Mouse (Mus musculus): ENCODE data around the gene Nucb1. TPM values are rescaled to one million over a fixed set of nuclear protein-coding genes. Genes with fewer than 3 reads are reported as not detected.
"Not testable (repeated sequence)": the region's sequence is repeated elsewhere in the genome, so short reads cannot be mapped to it uniquely, and the experiment has no call there.

The Nucb1 gene
- total and polyA plus RNA-seq, 3 experiments: 127 to 409 (median 408) TPM

DNA sequence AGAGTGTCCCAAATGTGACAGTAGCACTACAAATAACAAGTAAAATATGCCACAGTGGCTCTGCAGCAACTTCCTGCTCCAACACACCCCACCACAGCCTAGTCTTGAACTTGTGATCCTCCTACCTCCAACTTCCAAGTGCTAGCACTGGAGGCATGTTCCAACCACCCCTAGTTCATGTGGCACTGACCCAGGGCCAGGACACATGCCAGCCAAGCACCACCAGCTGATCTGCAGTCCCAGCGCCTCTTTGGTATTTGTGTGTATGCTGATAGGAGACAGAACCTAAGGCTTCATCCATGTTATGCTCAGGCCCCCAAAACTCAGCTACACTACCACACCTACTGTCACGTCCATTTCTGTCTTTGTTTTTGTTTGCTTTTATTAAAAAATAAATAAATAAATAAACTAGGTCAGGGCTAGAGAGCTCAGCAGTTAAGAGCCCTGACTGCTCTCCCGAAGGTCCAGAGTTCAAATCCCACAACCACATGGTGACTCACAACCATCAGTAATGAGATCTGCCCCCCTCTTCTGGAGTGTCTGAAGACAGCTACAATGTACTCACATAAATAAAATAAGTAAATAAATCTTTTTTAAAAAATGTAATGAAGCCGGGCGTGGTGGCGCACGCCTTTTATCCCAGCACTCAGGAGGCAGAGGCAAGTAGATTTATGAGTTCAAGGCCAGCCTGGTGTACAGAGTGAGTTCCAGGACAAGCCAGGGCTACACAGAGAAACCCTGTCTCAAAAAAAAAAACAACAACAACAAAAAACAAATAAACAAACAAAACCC is 46.0 kb downstream of the Nucb1 start:
- peak overlapping the region; percentile 94 for H3K4me3 ChIP-seq (ENCODE audit: low read depth, low read length)
- H3K4me1 ChIP-seq (ENCODE audit: insufficient read depth, low read depth, low read length): peaks cover 60% of the 10 kb centered on the region
- TF ChIP-seq POLR2AphosphoS5 (IDR thresholded peaks at IDR 0.05; ENCODE audit: insufficient replicate concordance, low read depth, low read length) (no peak), GATA1 (IDR thresholded peaks at IDR 0.05; ENCODE audit: borderline replicate concordance, low read length) (no peak), GATA2 (IDR thresholded peaks at IDR 0.05; ENCODE audit: borderline replicate concordance, low read depth, low read length) (no peak), TAL1 (conservative IDR thresholded peaks at IDR 0.05; ENCODE audit: low read depth, low read length) (no peak), CTCF (IDR thresholded peaks at IDR 0.05; ENCODE audit: low read depth, low read length) (no peak)
- H3K27me3 ChIP-seq (ENCODE audit: insufficient read depth, low read length): peaks cover 2% of the 10 kb centered on the region; the same call in 1 of the 2 replicates
- H3K36me3 ChIP-seq (replicated peaks): peaks cover 59% of the 10 kb centered on the region
- DNase-seq (ENCODE audit: low spot score): no peak
- no peak for ATAC-seq (ENCODE audit: extremely low read depth, insufficient number of reproducible peaks, low FRiP score, poor library complexity, severe bottlenecking)
- H3K9me3 ChIP-seq (replicated peaks): no peaks in the 10 kb centered on the region

DNA sequence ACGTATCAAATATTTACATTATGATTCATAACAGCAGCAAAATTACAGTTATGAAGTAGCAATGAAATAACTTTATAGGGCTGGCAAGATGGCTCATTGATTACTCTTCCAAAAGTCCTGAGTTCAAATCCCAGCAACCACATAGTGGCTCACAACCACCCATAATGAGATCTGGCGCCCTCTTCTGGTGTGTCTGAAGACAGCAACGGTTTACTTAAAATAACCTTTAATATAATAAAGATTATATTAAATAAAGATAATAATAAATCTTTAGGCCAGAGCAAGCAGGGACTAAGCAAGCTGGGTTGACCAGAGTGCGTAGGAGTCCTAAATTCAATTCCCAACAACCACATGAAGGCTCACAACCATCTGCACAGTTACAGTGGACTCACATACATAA is 47.3 kb downstream of the Nucb1 start:
- H3K27me3 ChIP-seq (ENCODE audit: insufficient read depth, low read length); H3K4me3 ChIP-seq (ENCODE audit: low read depth, low read length); H3K9me3 ChIP-seq (replicated peaks); ATAC-seq (ENCODE audit: extremely low read depth, insufficient number of reproducible peaks, low FRiP score, poor library complexity, severe bottlenecking); DNase-seq (ENCODE audit: low spot score): not testable (repeated sequence)
- peaks cover 61% of the 10 kb centered on the region for H3K4me1 ChIP-seq (ENCODE audit: insufficient read depth, low read depth, low read length)
- peaks cover 71% of the 10 kb centered on the region for H3K36me3 ChIP-seq (replicated peaks)

DNA sequence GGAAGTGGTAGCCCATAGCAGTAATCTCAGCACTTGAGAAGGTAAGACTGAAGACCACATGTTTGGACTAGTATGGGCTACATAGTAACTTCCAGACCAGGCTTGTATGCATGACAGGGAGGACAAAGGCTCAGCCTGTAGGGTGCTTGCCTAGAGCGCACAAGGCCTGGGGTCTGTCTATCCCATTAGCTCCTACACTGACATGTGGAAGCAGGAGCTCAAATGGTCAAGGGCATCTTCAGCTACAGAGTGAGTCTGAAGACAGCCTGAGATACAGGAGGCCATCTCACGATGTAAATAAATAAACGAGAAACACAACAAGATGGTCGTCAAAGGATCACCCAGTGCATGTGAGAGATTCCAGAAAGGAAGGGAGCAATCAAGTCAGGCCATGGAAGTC is 47.9 kb downstream of the Nucb1 start:
- Histone ChIP-seq H3K4me3 (ENCODE audit: low read depth, low read length) (no peak overlapping the region), H3K27me3 (ENCODE audit: insufficient read depth, low read length) (no peaks in the 10 kb centered on the region), H3K4me1 (ENCODE audit: insufficient read depth, low read depth, low read length) (peaks cover 66% of the 10 kb centered on the region), H3K36me3 (replicated peaks) (peaks cover 76% of the 10 kb centered on the region), H3K9me3 (replicated peaks) (no peaks in the 10 kb centered on the region)
- no peak for TF ChIP-seq GATA1 (IDR thresholded peaks at IDR 0.05; ENCODE audit: borderline replicate concordance, low read length)
- DNase-seq (ENCODE audit: low spot score) (no peak), ATAC-seq (ENCODE audit: extremely low read depth, insufficient number of reproducible peaks, low FRiP score, poor library complexity, severe bottlenecking) (no peak)

DNA sequence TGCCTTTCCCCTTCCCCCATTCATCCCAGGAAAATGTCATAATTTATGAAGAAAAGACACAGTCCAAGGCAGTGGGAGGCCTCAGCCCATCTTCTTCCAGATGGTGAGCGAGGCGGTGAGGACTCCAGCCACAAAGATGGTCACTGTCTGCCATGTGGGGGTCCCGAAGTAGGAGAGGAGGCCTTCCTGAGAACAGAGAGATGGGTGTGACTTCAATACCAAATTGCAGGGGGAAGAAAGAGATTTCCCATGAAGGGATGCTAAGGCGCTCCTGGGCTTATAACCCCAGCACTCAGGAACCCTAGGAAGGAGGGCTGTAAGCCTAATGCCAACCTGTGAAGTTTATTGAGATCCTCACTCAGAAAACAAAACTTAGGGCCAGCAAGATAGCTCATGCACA is 48.4 kb downstream of the Nucb1 start:
- H3K4me3 ChIP-seq (ENCODE audit: low read depth, low read length): peak overlapping the region; percentile 61; the same call in 1 of the 2 replicates
- no peak for TF ChIP-seq GATA2 (IDR thresholded peaks at IDR 0.05; ENCODE audit: borderline replicate concordance, low read depth, low read length)
- no peak for TF ChIP-seq POLR2AphosphoS5 (IDR thresholded peaks at IDR 0.05; ENCODE audit: insufficient replicate concordance, low read depth, low read length)
- TF ChIP-seq GATA1 (IDR thresholded peaks at IDR 0.05; ENCODE audit: borderline replicate concordance, low read length): no peak
- no peak for TF ChIP-seq CTCF (IDR thresholded peaks at IDR 0.05; ENCODE audit: low read depth, low read length)
- no peak for TF ChIP-seq TAL1 (conservative IDR thresholded peaks at IDR 0.05; ENCODE audit: low read depth, low read length)
- H3K4me1 ChIP-seq (ENCODE audit: insufficient read depth, low read depth, low read length): peaks cover 66% of the 10 kb centered on the region
- H3K36me3 ChIP-seq (replicated peaks): peaks cover 82% of the 10 kb centered on the region
- no peaks in the 10 kb centered on the region for H3K27me3 ChIP-seq (ENCODE audit: insufficient read depth, low read length)
- ATAC-seq (ENCODE audit: extremely low read depth, insufficient number of reproducible peaks, low FRiP score, poor library complexity, severe bottlenecking) (no peak), DNase-seq (ENCODE audit: low spot score) (no peak)
- H3K9me3 ChIP-seq (replicated peaks): no peaks in the 10 kb centered on the region

DNA sequence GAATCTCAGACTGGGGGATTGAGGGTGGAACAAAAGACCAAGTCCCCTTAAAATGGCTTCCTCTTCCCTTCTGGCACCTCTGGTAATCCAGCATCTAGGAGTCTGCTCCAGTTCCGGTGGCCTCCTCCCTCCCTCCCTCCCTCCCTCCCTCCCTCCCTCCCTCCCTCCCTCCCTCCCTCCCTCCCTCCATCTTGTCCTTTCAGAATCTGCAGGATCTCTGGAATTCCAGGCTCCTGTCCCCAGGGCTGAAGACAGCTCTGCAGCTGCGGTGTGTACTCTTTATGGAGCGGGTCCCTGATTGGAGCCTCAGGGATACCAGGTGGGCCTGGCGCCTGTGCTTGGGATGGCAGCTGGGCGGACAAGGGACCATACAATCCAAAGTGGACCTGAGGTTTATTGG is 48.9 kb downstream of the Nucb1 start:
- ATAC-seq (ENCODE audit: extremely low read depth, insufficient number of reproducible peaks, low FRiP score, poor library complexity, severe bottlenecking) (no peak), DNase-seq (ENCODE audit: low spot score) (peak; percentile 44)
- H3K4me1 ChIP-seq (ENCODE audit: insufficient read depth, low read depth, low read length): peaks cover 71% of the 10 kb centered on the region
- no peaks in the 10 kb centered on the region for H3K9me3 ChIP-seq (replicated peaks)
- peaks cover 86% of the 10 kb centered on the region for H3K36me3 ChIP-seq (replicated peaks)
- peak overlapping the region; percentile 87; the same call in 1 of the 2 replicates for H3K4me3 ChIP-seq (ENCODE audit: low read depth, low read length)
- TF ChIP-seq GATA1 (IDR thresholded peaks at IDR 0.05; ENCODE audit: borderline replicate concordance, low read length): no peak
- no peak for TF ChIP-seq CTCF (IDR thresholded peaks at IDR 0.05; ENCODE audit: low read depth, low read length)
- TF ChIP-seq TAL1 (conservative IDR thresholded peaks at IDR 0.05; ENCODE audit: low read depth, low read length): no peak
- TF ChIP-seq POLR2AphosphoS5 (IDR thresholded peaks at IDR 0.05; ENCODE audit: insufficient replicate concordance, low read depth, low read length): no peak
- no peak for TF ChIP-seq GATA2 (IDR thresholded peaks at IDR 0.05; ENCODE audit: borderline replicate concordance, low read depth, low read length)
- H3K27me3 ChIP-seq (ENCODE audit: insufficient read depth, low read length): no peaks in the 10 kb centered on the region

DNA sequence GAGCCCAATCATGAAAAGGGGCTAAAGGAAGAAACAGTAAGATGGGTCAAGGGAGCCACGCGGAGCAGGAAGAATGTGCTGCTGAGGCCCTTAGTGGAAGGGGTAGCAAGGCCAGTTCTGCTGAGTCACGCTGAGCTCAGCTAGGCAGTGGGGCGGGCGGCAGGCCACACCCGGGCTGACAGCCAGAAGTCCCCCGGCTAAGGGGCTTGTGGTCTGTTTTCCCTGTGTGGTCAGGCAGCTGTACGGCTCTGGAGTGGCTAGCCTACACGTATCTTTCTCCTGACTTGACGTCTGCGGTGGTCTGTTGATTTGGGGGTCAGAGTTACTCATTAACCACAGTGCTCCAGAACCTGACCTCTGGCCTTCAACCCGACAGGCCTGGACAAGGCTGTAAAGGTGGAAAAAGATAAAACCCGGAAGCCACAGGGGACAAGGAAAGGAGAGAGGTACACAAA is 49.3 kb downstream of the Nucb1 start:
- TF ChIP-seq CTCF (IDR thresholded peaks at IDR 0.05; ENCODE audit: low read depth, low read length): no peak
- TF ChIP-seq GATA1 (IDR thresholded peaks at IDR 0.05; ENCODE audit: borderline replicate concordance, low read length): no peak
- no peak for TF ChIP-seq POLR2AphosphoS5 (IDR thresholded peaks at IDR 0.05; ENCODE audit: insufficient replicate concordance, low read depth, low read length)
- no peak for TF ChIP-seq TAL1 (conservative IDR thresholded peaks at IDR 0.05; ENCODE audit: low read depth, low read length)
- TF ChIP-seq GATA2 (IDR thresholded peaks at IDR 0.05; ENCODE audit: borderline replicate concordance, low read depth, low read length): no peak
- peaks cover 71% of the 10 kb centered on the region for H3K4me1 ChIP-seq (ENCODE audit: insufficient read depth, low read depth, low read length)
- H3K9me3 ChIP-seq (replicated peaks): no peaks in the 10 kb centered on the region
- peak; percentile 85 for DNase-seq (ENCODE audit: low spot score)
- ATAC-seq (ENCODE audit: extremely low read depth, insufficient number of reproducible peaks, low FRiP score, poor library complexity, severe bottlenecking): peak; percentile 40
- H3K4me3 ChIP-seq (ENCODE audit: low read depth, low read length): peak overlapping the region; percentile 87
- H3K36me3 ChIP-seq (replicated peaks): peaks cover 88% of the 10 kb centered on the region
- no peaks in the 10 kb centered on the region for H3K27me3 ChIP-seq (ENCODE audit: insufficient read depth, low read length)
